Mouse (Mus musculus): ENCODE measurements around the gene Glb1l. TPM values are rescaled to one million over a fixed set of nuclear protein-coding genes. Genes with fewer than 3 reads are reported as not detected.

The Glb1l gene
- polyA plus RNA-seq (2014; fragmentation: Nextera tagmentation; extraction: Ambion mirVana), result 6.8 and 8.4 TPM in 2 replicates

GRCm38 (mm10) chr1:75210136-75211087 is at the start of gene Glb1l, which contains the start of gene Stk16:
Glb1l (minus strand) TSS chr1:75210813.
Stk16 (plus strand) TSS chr1:75210838.
- Histone ChIP-seq H3K36me3 (ENCODE audit: control insufficient read depth, insufficient read depth, low read length) (peaks cover 5% of the 10 kb centered on the region), H3K4me3 (ENCODE audit: low read depth, low read length) (peak within 1 kb of the TSS; percentile 99), H3K4me1 (ENCODE audit: control insufficient read depth, insufficient read depth, low read length) (peaks cover 22% of the 10 kb centered on the region), H3K27me3 (ENCODE audit: control insufficient read depth, insufficient read depth, low read length) (peaks cover 11% of the 10 kb centered on the region), H3K27ac (ENCODE audit: low read depth, low read length) (peak within 1 kb of the TSS; percentile 29; the same call in 1 of the 2 replicates), H3K9ac (ENCODE audit: low read depth, low read length) (peak within 1 kb of the TSS; percentile 95), H3K4me2 (peak within 1 kb of the TSS; percentile 97), H3K9me3 (replicated peaks; ENCODE audit: control insufficient read depth, low read length) (no peaks in the 10 kb centered on the region)
- 5% methylated on average over 42 of the region's 42 CpGs for WGBS (ENCODE audit: insufficient replicate concordance)
- ATAC-seq (replicated peaks; ENCODE audit: insufficient number of reproducible peaks, low FRiP score, low TSS enrichment), result peak; percentile 92

- no peak for ATAC-seq (replicated peaks; ENCODE audit: insufficient number of reproducible peaks, low FRiP score, low TSS enrichment)
Measured at GRCm38 (mm10) chr1:75255516-75256046, 45.0 kb upstream of the Glb1l start.

GRCm38 (mm10) chr1:75254625-75255013 is 44.0 kb upstream of the Glb1l start:
- H3K4me2 ChIP-seq, result no peak overlapping the region
- H3K27ac ChIP-seq (ENCODE audit: low read depth, low read length), result no peak overlapping the region
- peaks cover 4% of the 10 kb centered on the region; the same call in 1 of the 2 replicates for H3K27me3 ChIP-seq (ENCODE audit: control insufficient read depth, insufficient read depth, low read length)
- no peaks in the 10 kb centered on the region for H3K4me1 ChIP-seq (ENCODE audit: control insufficient read depth, insufficient read depth, low read length)
- H3K4me3 ChIP-seq (ENCODE audit: low read depth, low read length), result no peak overlapping the region
- ATAC-seq (replicated peaks; ENCODE audit: insufficient number of reproducible peaks, low FRiP score, low TSS enrichment), result no peak
- no peaks in the 10 kb centered on the region for H3K36me3 ChIP-seq (ENCODE audit: control insufficient read depth, insufficient read depth, low read length)
- H3K9ac ChIP-seq (ENCODE audit: low read depth, low read length), result no peak overlapping the region
- WGBS (ENCODE audit: insufficient replicate concordance), result 65% methylated on average over 8 of the region's 8 CpGs
- H3K9me3 ChIP-seq (replicated peaks; ENCODE audit: control insufficient read depth, low read length), result no peaks in the 10 kb centered on the region

More at GRCm38 (mm10) chr1:75255516-75256046, 45.0 kb upstream of the Glb1l start:
- Histone ChIP-seq H3K36me3 (ENCODE audit: control insufficient read depth, insufficient read depth, low read length) (no peaks in the 10 kb centered on the region), H3K27ac (ENCODE audit: low read depth, low read length) (no peak overlapping the region), H3K4me3 (ENCODE audit: low read depth, low read length) (no peak overlapping the region), H3K4me1 (ENCODE audit: control insufficient read depth, insufficient read depth, low read length) (no peaks in the 10 kb centered on the region), H3K4me2 (no peak overlapping the region), H3K27me3 (ENCODE audit: control insufficient read depth, insufficient read depth, low read length) (peaks cover 4% of the 10 kb centered on the region; the same call in 1 of the 2 replicates), H3K9ac (ENCODE audit: low read depth, low read length) (no peak overlapping the region), H3K9me3 (replicated peaks; ENCODE audit: control insufficient read depth, low read length) (no peaks in the 10 kb centered on the region)
- 64% methylated on average over 10 of the region's 10 CpGs for WGBS (ENCODE audit: insufficient replicate concordance)

GRCm38 (mm10) chr1:75253849-75254624 is 43.4 kb upstream of the Glb1l start:
- Histone ChIP-seq H3K27me3 (ENCODE audit: control insufficient read depth, insufficient read depth, low read length) (peaks cover 4% of the 10 kb centered on the region; the same call in 1 of the 2 replicates), H3K9me3 (replicated peaks; ENCODE audit: control insufficient read depth, low read length) (no peaks in the 10 kb centered on the region), H3K36me3 (ENCODE audit: control insufficient read depth, insufficient read depth, low read length) (no peaks in the 10 kb centered on the region), H3K4me3 (ENCODE audit: low read depth, low read length) (no peak overlapping the region), H3K27ac (ENCODE audit: low read depth, low read length) (no peak overlapping the region), H3K9ac (ENCODE audit: low read depth, low read length) (no peak overlapping the region), H3K4me2 (no peak overlapping the region), H3K4me1 (ENCODE audit: control insufficient read depth, insufficient read depth, low read length) (no peaks in the 10 kb centered on the region)
- 61% methylated on average over 16 of the region's 16 CpGs for WGBS (ENCODE audit: insufficient replicate concordance)
- no peak for ATAC-seq (replicated peaks; ENCODE audit: insufficient number of reproducible peaks, low FRiP score, low TSS enrichment)

- no peaks in the 10 kb centered on the region for H3K36me3 ChIP-seq (ENCODE audit: control insufficient read depth, insufficient read depth, low read length)
- H3K4me3 ChIP-seq (ENCODE audit: low read depth, low read length), result no peak overlapping the region
- H3K27ac ChIP-seq (ENCODE audit: low read depth, low read length), result no peak overlapping the region
- peaks cover 5% of the 10 kb centered on the region for H3K4me1 ChIP-seq (ENCODE audit: control insufficient read depth, insufficient read depth, low read length)
- H3K27me3 ChIP-seq (ENCODE audit: control insufficient read depth, insufficient read depth, low read length), result peaks cover 4% of the 10 kb centered on the region; the same call in 1 of the 2 replicates
- ATAC-seq (replicated peaks; ENCODE audit: insufficient number of reproducible peaks, low FRiP score, low TSS enrichment), result no peak
- 68% methylated on average over 16 of the region's 16 CpGs for WGBS (ENCODE audit: insufficient replicate concordance)
- no peaks in the 10 kb centered on the region for H3K9me3 ChIP-seq (replicated peaks; ENCODE audit: control insufficient read depth, low read length)
- H3K9ac ChIP-seq (ENCODE audit: low read depth, low read length), result no peak overlapping the region
- H3K4me2 ChIP-seq, result no peak overlapping the region
Measured at GRCm38 (mm10) chr1:75253029-75253428, 42.4 kb upstream of the Glb1l start.

- Histone ChIP-seq H3K4me2 (no peak overlapping the region), H3K9me3 (replicated peaks; ENCODE audit: control insufficient read depth, low read length) (no peaks in the 10 kb centered on the region), H3K36me3 (ENCODE audit: control insufficient read depth, insufficient read depth, low read length) (no peaks in the 10 kb centered on the region), H3K4me1 (ENCODE audit: control insufficient read depth, insufficient read depth, low read length) (peaks cover 12% of the 10 kb centered on the region), H3K27ac (ENCODE audit: low read depth, low read length) (no peak overlapping the region), H3K27me3 (ENCODE audit: control insufficient read depth, insufficient read depth, low read length) (peaks cover 3% of the 10 kb centered on the region; the same call in 1 of the 2 replicates), H3K9ac (ENCODE audit: low read depth, low read length) (no peak overlapping the region), H3K4me3 (ENCODE audit: low read depth, low read length) (no peak overlapping the region)
- 63% methylated on average over 13 of the region's 13 CpGs for WGBS (ENCODE audit: insufficient replicate concordance)
- no peak for ATAC-seq (replicated peaks; ENCODE audit: insufficient number of reproducible peaks, low FRiP score, low TSS enrichment)
Measured at GRCm38 (mm10) chr1:75252308-75252707, 41.7 kb upstream of the Glb1l start.

GRCm38 (mm10) chr1:75251112-75251970 is 40.7 kb upstream of the Glb1l start:
- Histone ChIP-seq H3K27ac (ENCODE audit: low read depth, low read length) (no peak overlapping the region), H3K9ac (ENCODE audit: low read depth, low read length) (no peak overlapping the region)
- 0 out of 2 replicates have a peak, but pooled peaks have one; percentile 22 for ATAC-seq (replicated peaks; ENCODE audit: insufficient number of reproducible peaks, low FRiP score, low TSS enrichment)

More at GRCm38 (mm10) chr1:75251112-75251970, 40.7 kb upstream of the Glb1l start:
- no peaks in the 10 kb centered on the region for H3K27me3 ChIP-seq (ENCODE audit: control insufficient read depth, insufficient read depth, low read length)
- H3K4me3 ChIP-seq (ENCODE audit: low read depth, low read length), result no peak overlapping the region
- H3K4me2 ChIP-seq, result peak overlapping the region; percentile 42
- peaks cover 14% of the 10 kb centered on the region for H3K4me1 ChIP-seq (ENCODE audit: control insufficient read depth, insufficient read depth, low read length)
- 6% methylated on average over 22 of the region's 22 CpGs for WGBS (ENCODE audit: insufficient replicate concordance)
- H3K36me3 ChIP-seq (ENCODE audit: control insufficient read depth, insufficient read depth, low read length), result no peaks in the 10 kb centered on the region
- H3K9me3 ChIP-seq (replicated peaks; ENCODE audit: control insufficient read depth, low read length), result no peaks in the 10 kb centered on the region
